Comparison of ENCODE assay signal across 15 mouse cellular contexts in genomic region chr2:156018106-156018505, GRCm38 (mm10). TPM values are rescaled to one million over a fixed set of nuclear protein-coding genes. Genes with fewer than 3 reads are reported as not detected.
"Had no signal": no experiment of that assay in that cellular context is flagged by ENCODE, and none has a peak within 500 bp of the region (broad histone marks: within the 10 kb centered on the region; RNA-seq: fewer than 3 reads in every experiment).

No protein-coding gene starts in this region.

- DNase-seq: retina, postnatal 1 day; right cerebral cortex, adult 18-20 months; right cerebral cortex, postnatal 14 days; right cerebral cortex, postnatal 25 days; right cerebral cortex, postnatal 4 days; spleen, adult 18-20 months; thymus, adult 18-20 months; thymus, adult 2 months; thymus, postnatal 14 days; thymus, postnatal 25 days; thymus, postnatal 36 days; thymus, postnatal 4 days had no signal

RNA-seq across cellular contexts. Expression of gene Fer1l4, which starts 34.6 kb away (rescaled TPM):
- total RNA-seq: neutrophil, adult 5-6 weeks had no signal
- polyA plus RNA-seq: neural tube, embryonic 14.5 days; spleen, adult 2 months had no signal
